Mouse (Mus musculus): Measurements from ENCODE around the gene Cyp2u1. TPM values are rescaled to one million over a fixed set of nuclear protein-coding genes. Genes with fewer than 3 reads are reported as not detected.

The Cyp2u1 gene
- polyA plus RNA-seq, 1 experiment from 2014 or later = 3.9 TPM

GRCm38 (mm10) chr3:131248444-131248843 is 54.6 kb downstream of the Cyp2u1 start:
- no peak for ATAC-seq (ENCODE audit: low FRiP score, low TSS enrichment)
- Histone ChIP-seq H3K36me3 (ENCODE audit: insufficient read depth, low read length) (peaks cover 27% of the 10 kb centered on the region), H3K4me1 (ENCODE audit: insufficient read depth, low read length) (no peaks in the 10 kb centered on the region), H3K27me3 (ENCODE audit: insufficient read depth, low read length) (no peaks in the 10 kb centered on the region), H3K4me3 (ENCODE audit: low read length) (no peak overlapping the region), H3K9ac (replicated peaks; ENCODE audit: low read length) (no peak overlapping the region), H3K4me2 (replicated peaks; ENCODE audit: low read depth, low read length) (no peak overlapping the region), H3K27ac (ENCODE audit: low read length) (no peak overlapping the region), H3K9me3 (ENCODE audit: low read length) (peaks cover under 1% of the 10 kb centered on the region; the same call in 1 of the 2 replicates)
- WGBS = 77% methylated on average over 10 of the region's 10 CpGs

DNA sequence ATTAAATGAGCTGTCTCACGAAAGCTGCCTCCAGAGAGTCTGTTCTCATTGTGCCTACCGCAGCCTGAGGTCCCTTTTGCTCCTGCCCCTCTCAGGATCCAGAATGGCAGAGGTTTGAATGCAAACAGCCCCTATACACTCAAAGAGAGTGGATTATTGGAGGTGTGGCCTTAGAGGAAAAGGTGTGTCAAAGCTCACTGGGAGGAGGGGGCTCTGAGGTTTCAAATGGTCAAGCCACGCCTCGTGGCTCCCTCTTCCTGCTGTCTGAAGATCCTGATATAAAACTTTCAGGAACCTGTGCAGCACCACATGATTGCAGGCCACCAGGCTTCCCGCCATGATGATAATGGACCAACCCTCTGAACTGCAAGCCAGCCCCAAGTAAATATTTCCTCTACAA is 55.2 kb downstream of the Cyp2u1 start:
- Histone ChIP-seq H3K4me2 (replicated peaks; ENCODE audit: low read depth, low read length) (no peak overlapping the region), H3K4me1 (ENCODE audit: insufficient read depth, low read length) (no peaks in the 10 kb centered on the region), H3K36me3 (ENCODE audit: insufficient read depth, low read length) (peaks cover 27% of the 10 kb centered on the region), H3K9ac (replicated peaks; ENCODE audit: low read length) (no peak overlapping the region), H3K9me3 (ENCODE audit: low read length) (no peaks in the 10 kb centered on the region), H3K27me3 (ENCODE audit: insufficient read depth, low read length) (no peaks in the 10 kb centered on the region), H3K4me3 (ENCODE audit: low read length) (no peak overlapping the region), H3K27ac (ENCODE audit: low read length) (no peak overlapping the region)
- WGBS = 85% methylated on average over 5 of the region's 5 CpGs
- ATAC-seq (ENCODE audit: low FRiP score, low TSS enrichment) = no peak

- Histone ChIP-seq H3K4me3 (ENCODE audit: low read length) (no peak overlapping the region), H3K27me3 (ENCODE audit: insufficient read depth, low read length) (no peaks in the 10 kb centered on the region), H3K9me3 (ENCODE audit: low read length) (no peaks in the 10 kb centered on the region), H3K9ac (replicated peaks; ENCODE audit: low read length) (no peak overlapping the region), H3K4me1 (ENCODE audit: insufficient read depth, low read length) (no peaks in the 10 kb centered on the region), H3K4me2 (replicated peaks; ENCODE audit: low read depth, low read length) (no peak overlapping the region), H3K36me3 (ENCODE audit: insufficient read depth, low read length) (peaks cover 29% of the 10 kb centered on the region), H3K27ac (ENCODE audit: low read length) (no peak overlapping the region)
- 71% methylated on average over 6 of the region's 6 CpGs for WGBS
- ATAC-seq (ENCODE audit: low FRiP score, low TSS enrichment) = peak; percentile 43; the same call in 1 of the 2 replicates
Observed at GRCm38 (mm10) chr3:131247447-131247846, 55.6 kb downstream of the Cyp2u1 start.

DNA sequence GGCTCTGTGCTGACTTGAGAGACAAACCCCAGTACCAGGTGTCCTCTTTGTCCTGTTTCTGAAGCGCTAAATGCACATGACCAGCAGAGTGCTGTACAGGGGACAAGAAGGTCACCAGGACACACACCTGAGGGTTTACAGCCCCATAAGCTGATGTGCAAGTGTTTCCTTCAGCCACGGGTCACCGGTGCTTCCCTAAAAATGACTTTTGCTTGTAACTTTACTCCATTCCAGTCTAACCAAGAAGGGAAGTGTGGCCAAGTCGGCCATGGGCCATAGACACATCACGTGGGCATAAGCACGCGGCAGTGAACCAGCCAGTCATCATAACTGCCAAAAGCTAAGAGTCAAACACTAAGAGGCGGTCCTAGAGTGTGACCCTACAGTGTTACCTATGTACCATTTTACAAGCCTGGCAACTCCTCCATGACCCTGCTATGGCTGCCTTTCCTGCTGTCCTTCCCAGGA is 56.4 kb downstream of the Cyp2u1 start:
- H3K27ac ChIP-seq (ENCODE audit: low read length) = no peak overlapping the region
- H3K9me3 ChIP-seq (ENCODE audit: low read length) = no peaks in the 10 kb centered on the region
- no peak overlapping the region for H3K9ac ChIP-seq (replicated peaks; ENCODE audit: low read length)
- peak; percentile 26; the same call in 1 of the 2 replicates for ATAC-seq (ENCODE audit: low FRiP score, low TSS enrichment)
- peaks cover 25% of the 10 kb centered on the region for H3K36me3 ChIP-seq (ENCODE audit: insufficient read depth, low read length)
- no peaks in the 10 kb centered on the region for H3K27me3 ChIP-seq (ENCODE audit: insufficient read depth, low read length)
- 88% methylated on average over 8 of the region's 8 CpGs for WGBS
- no peak overlapping the region for H3K4me3 ChIP-seq (ENCODE audit: low read length)
- no peaks in the 10 kb centered on the region for H3K4me1 ChIP-seq (ENCODE audit: insufficient read depth, low read length)
- H3K4me2 ChIP-seq (replicated peaks; ENCODE audit: low read depth, low read length) = no peak overlapping the region

- 59% methylated on average over 11 of the region's 11 CpGs for WGBS
- Histone ChIP-seq H3K9ac (replicated peaks; ENCODE audit: low read length) (no peak overlapping the region), H3K4me3 (ENCODE audit: low read length) (no peak overlapping the region), H3K4me1 (ENCODE audit: insufficient read depth, low read length) (no peaks in the 10 kb centered on the region), H3K4me2 (replicated peaks; ENCODE audit: low read depth, low read length) (no peak overlapping the region), H3K36me3 (ENCODE audit: insufficient read depth, low read length) (peaks cover 25% of the 10 kb centered on the region), H3K9me3 (ENCODE audit: low read length) (no peaks in the 10 kb centered on the region), H3K27ac (ENCODE audit: low read length) (no peak overlapping the region), H3K27me3 (ENCODE audit: insufficient read depth, low read length) (no peaks in the 10 kb centered on the region)
- peak; percentile 40; the same call in 1 of the 2 replicates for ATAC-seq (ENCODE audit: low FRiP score, low TSS enrichment)
Observed at GRCm38 (mm10) chr3:131245766-131246578, 57.1 kb downstream of the Cyp2u1 start.

Other genes starting within 250 kb of the Cyp2u1 start
- gene Lef1, start 192.8 kb downstream of the Cyp2u1 start, polyA plus RNA-seq (2015; fragmentation: Nextera tagmentation; extraction: Ambion mirVana) = 20.0 and 28.6 TPM in 2 replicates
- 132 and 150 TPM in 2 replicates for gene Hadh, start 31.1 kb downstream of the Cyp2u1 start, polyA plus RNA-seq (2015; fragmentation: Nextera tagmentation; extraction: Ambion mirVana)
- gene Sgms2, start 188.2 kb upstream of the Cyp2u1 start, polyA plus RNA-seq (2015; fragmentation: Nextera tagmentation; extraction: Ambion mirVana) = 11.1 and 13.2 TPM in 2 replicates